Mouse (Mus musculus) heart, postnatal 0 days (tissue): Measurements from ENCODE around the gene Sparcl1. TPM values are rescaled to one million over a fixed set of nuclear protein-coding genes. Genes with fewer than 3 reads are reported as not detected.

Source experiments
- ATAC-seq: fragments of 200-750 bp; cut with Nextera tagmentation; 2 replicates; pipeline ENCODE4 v1.8.0; 2017; ENCODE audit warnings: low read depth, moderate number of reproducible peaks, moderate library complexity; ENCODE audit not compliant: insufficient read depth
- DNase-seq: peaks from one replicate; pipeline ENCODE4 v3.0.0-alpha.2; 2016; ENCODE audit warnings: low spot score
- H3K27ac ChIP-seq: fragments of 300-500 bp; sonication (generic); 2 replicates; pipeline ENCODE4 v1.5.1; 2014; ENCODE audit warnings: low read depth, mild to moderate bottlenecking
- H3K27me3 ChIP-seq: fragments of 300-500 bp; sonication (generic); 2 replicates; pipeline ENCODE4 v1.6.1; 2014; ENCODE audit warnings: low read length, mixed read lengths; ENCODE audit not compliant: control insufficient read depth, insufficient read depth
- H3K36me3 ChIP-seq: fragments of 300-500 bp; sonication (generic); replicated peaks from 2 replicates; pipeline ENCODE4 v1.6.1; 2014; ENCODE audit warnings: low read length, mixed read lengths; ENCODE audit not compliant: control insufficient read depth, insufficient read depth
- H3K4me1 ChIP-seq: fragments of 300-500 bp; sonication (generic); 2 replicates; pipeline ENCODE4 v1.6.1; 2014; ENCODE audit warnings: antibody characterized with exemption; ENCODE audit not compliant: control insufficient read depth, insufficient read depth
- H3K4me2 ChIP-seq: fragments of 300-500 bp; sonication (generic); 2 replicates; pipeline ENCODE4 v1.6.1; 2014; ENCODE audit warnings: low read depth, mild to moderate bottlenecking, low read length, moderate library complexity
- H3K4me3 ChIP-seq: fragments of 300-500 bp; sonication (generic); 2 replicates; pipeline ENCODE4 v1.5.1; 2014; ENCODE audit warnings: low read depth, low read length
- H3K9ac ChIP-seq: fragments of 300-500 bp; sonication (generic); replicated peaks from 2 replicates; pipeline ENCODE4 v1.6.1; 2014; ENCODE audit warnings: low read depth, low read length, mixed read lengths
- H3K9me3 ChIP-seq: fragments of 300-500 bp; sonication (generic); replicated peaks from 2 replicates; pipeline ENCODE4 v1.6.1; 2016; ENCODE audit warnings: low read length; ENCODE audit not compliant: control insufficient read depth
- CTCF ChIP-seq: IDR thresholded peaks from 2 replicates; pipeline ENCODE4 v1.5.1; 2016; ENCODE audit warnings: antibody characterized with exemption, control low read depth, low read depth
- EP300 ChIP-seq: IDR thresholded peaks from 2 replicates; pipeline ENCODE4 v1.6.1; 2016; ENCODE audit warnings: antibody characterized with exemption, low read depth
- WGBS: fragments of 180-500 bp; shearing (Covaris S2); extraction: QIAGEN DNeasy Blood & Tissue Kit; methylation state at CpG from one replicate; pipeline ENCODE4 v1.1.7; 2014; 5-methylcytosine and 5-hydroxymethylcytosine counted together
- polyA plus RNA-seq: library from polyadenylated mRNA; unstranded; fragments of >200 nt; fragmentation: Nextera tagmentation; extraction: Ambion mirVana; gene quantifications from 2 replicates; pipeline ENCODE4 v1.2.1, GENCODE M21; 2015
- total RNA-seq: library from RNA; depleted of rRNA; stranded (reverse); fragments of >200 nt; gene quantifications from 2 replicates; pipeline ENCODE4 v1.2.3, GENCODE M21; 2014; ENCODE audit warnings: low replicate concordance

The Sparcl1 gene
- total and polyA plus RNA-seq, 2 experiments from 2014 or later, result 97.3 to 168 TPM

GRCm38 (mm10) chr5:104103171-104103570 lies 10.4 kb downstream of the Sparcl1 start:
- no peak overlapping the region for H3K4me3 ChIP-seq
- no peak overlapping the region for H3K4me2 ChIP-seq
- peaks cover 7% of the 10 kb centered on the region; the same call in 1 of the 2 replicates for H3K4me1 ChIP-seq
- no peak for TF ChIP-seq EP300
- no peak for TF ChIP-seq CTCF
- H3K36me3 ChIP-seq, result 0 out of 2 replicates have a peak, but pooled peaks cover 3% of the 10 kb centered on the region
- H3K27me3 ChIP-seq, result no peaks in the 10 kb centered on the region
- DNase-seq (no peak), ATAC-seq (no peak)
- WGBS, result 62% methylated on average over 4 of the region's 4 CpGs
- no peaks in the 10 kb centered on the region for H3K9me3 ChIP-seq
- H3K9ac ChIP-seq, result no peak overlapping the region
- no peak overlapping the region for H3K27ac ChIP-seq

DNA sequence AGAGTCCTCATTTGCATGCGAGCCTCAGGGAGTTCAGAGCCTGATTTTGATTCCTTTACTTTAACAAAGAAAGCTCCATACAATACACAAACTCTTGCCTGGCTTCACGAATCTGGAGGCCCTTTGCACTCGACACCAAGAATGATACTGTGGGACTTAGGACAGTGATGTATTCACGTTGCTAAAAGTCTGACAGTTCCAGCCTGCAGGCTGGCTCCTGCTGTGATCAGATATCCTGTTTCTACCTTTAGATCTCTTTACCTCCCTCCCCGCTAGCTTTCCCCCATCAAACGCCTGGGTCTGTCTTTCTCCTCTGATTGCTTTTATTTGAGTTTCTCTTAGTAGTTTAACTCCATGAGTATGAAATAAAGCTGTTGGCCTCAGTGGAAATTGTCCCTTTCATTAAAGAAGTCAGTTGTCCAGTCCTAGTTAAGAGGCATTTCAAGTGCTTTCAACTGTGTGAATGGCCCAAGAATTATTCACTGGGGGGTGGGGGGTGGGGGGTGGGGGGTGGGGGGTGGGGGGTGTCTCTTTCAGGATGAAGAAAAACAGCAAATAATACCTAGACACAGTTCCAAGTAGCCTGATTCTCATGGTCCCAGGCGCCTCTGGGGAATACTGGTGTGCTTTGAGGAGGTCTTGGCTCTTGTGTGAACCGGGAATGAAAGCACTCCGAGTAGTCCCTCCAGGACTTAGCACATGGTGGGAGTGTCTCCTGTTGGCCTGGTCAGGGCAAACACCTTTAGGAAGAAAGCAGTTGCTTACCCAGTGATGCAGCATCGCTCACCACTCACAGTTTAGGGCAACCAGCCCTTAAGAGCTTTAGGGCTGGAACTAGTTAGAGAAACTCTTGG lies 11.6 kb downstream of the Sparcl1 start:
- H3K36me3 ChIP-seq, result 0 out of 2 replicates have a peak, but pooled peaks cover 3% of the 10 kb centered on the region
- no peaks in the 10 kb centered on the region for H3K9me3 ChIP-seq
- TF ChIP-seq CTCF (no peak), EP300 (no peak)
- no peak overlapping the region for H3K9ac ChIP-seq
- no peak for ATAC-seq
- H3K4me2 ChIP-seq, result no peak overlapping the region
- DNase-seq, result no peak
- H3K27me3 ChIP-seq, result no peaks in the 10 kb centered on the region
- WGBS, result 41% methylated on average over 10 of the region's 10 CpGs
- no peak overlapping the region for H3K27ac ChIP-seq
- no peaks in the 10 kb centered on the region for H3K4me1 ChIP-seq
- no peak overlapping the region for H3K4me3 ChIP-seq

GRCm38 (mm10) chr5:104096078-104096938 lies 17.2 kb downstream of the Sparcl1 start:
- H3K27me3 ChIP-seq, result no peaks in the 10 kb centered on the region
- no peak overlapping the region for H3K9ac ChIP-seq
- TF ChIP-seq CTCF, result no peak
- no peak for TF ChIP-seq EP300
- DNase-seq (no peak), ATAC-seq (peak; percentile 36; the same call in 1 of the 2 replicates)
- H3K4me3 ChIP-seq, result no peak overlapping the region
- H3K9me3 ChIP-seq, result no peaks in the 10 kb centered on the region
- 0 out of 2 replicates have a peak, but pooled peaks cover 7% of the 10 kb centered on the region for H3K4me1 ChIP-seq
- peaks cover 8% of the 10 kb centered on the region; the same call in 1 of the 2 replicates for H3K36me3 ChIP-seq
- WGBS, result 57% methylated on average over 16 of the region's 16 CpGs
- H3K4me2 ChIP-seq, result peak overlapping the region; percentile 12; the same call in 1 of the 2 replicates
- H3K27ac ChIP-seq, result peak overlapping the region; percentile 18; the same call in 1 of the 2 replicates

- peak overlapping the region; percentile 12; the same call in 1 of the 2 replicates for H3K4me2 ChIP-seq
- no peak for DNase-seq
- H3K36me3 ChIP-seq, result peaks cover 12% of the 10 kb centered on the region
- ATAC-seq, result no peak
- no peak overlapping the region for H3K9ac ChIP-seq
- H3K9me3 ChIP-seq, result no peaks in the 10 kb centered on the region
- TF ChIP-seq CTCF (no peak), EP300 (no peak)
- H3K27ac ChIP-seq, result peak overlapping the region; percentile 18; the same call in 1 of the 2 replicates
- H3K4me3 ChIP-seq, result no peak overlapping the region
- H3K4me1 ChIP-seq, result 0 out of 2 replicates have a peak, but pooled peaks cover 7% of the 10 kb centered on the region
- H3K27me3 ChIP-seq, result no peaks in the 10 kb centered on the region
- 36% methylated on average over 11 of the region's 11 CpGs for WGBS
Observed at GRCm38 (mm10) chr5:104095416-104096077, 18.0 kb downstream of the Sparcl1 start.

- no peak overlapping the region for H3K9ac ChIP-seq
- no peaks in the 10 kb centered on the region for H3K27me3 ChIP-seq
- ATAC-seq (no peak), DNase-seq (no peak)
- TF ChIP-seq CTCF (no peak), EP300 (no peak)
- peaks cover 35% of the 10 kb centered on the region for H3K36me3 ChIP-seq
- no peaks in the 10 kb centered on the region for H3K9me3 ChIP-seq
- H3K27ac ChIP-seq, result no peak overlapping the region
- H3K4me3 ChIP-seq, result no peak overlapping the region
- 56% methylated on average over 2 of the region's 2 CpGs for WGBS
- no peaks in the 10 kb centered on the region for H3K4me1 ChIP-seq
- no peak overlapping the region for H3K4me2 ChIP-seq
Observed at GRCm38 (mm10) chr5:104089751-104090150, 23.8 kb downstream of the Sparcl1 start.
